Mouse (Mus musculus) gastrocnemius, postnatal 14 days (tissue): ENCODE measurements around the gene Ankrd36. TPM values are rescaled to one million over a fixed set of nuclear protein-coding genes. Genes with fewer than 3 reads are reported as not detected.
"Not testable (repeated sequence)": the region's sequence is repeated elsewhere in the genome, so short reads cannot be mapped to it uniquely, and the experiment has no call there.

Experiments used
- DNase-seq: peaks from one replicate; pipeline ENCODE4 v3.0.0; 2021; ENCODE audit warnings: mixed read lengths
- intact Hi-C: fragments of 180-260 bp; cut with DNase I; formaldehyde crosslinking; loops from one replicate; pipeline ENCODE4 v1.15.1; 2025; ENCODE audit warnings: low total_unique reads
- long read RNA-seq, 2 experiments: library from polyadenylated mRNA; stranded (forward); transcript quantifications; one replicate each; pipeline ENCODE4 v2.0.0; 2021
- total RNA-seq, 2 experiments: library from RNA; stranded (reverse); gene quantifications; 2 replicates each; pipeline ENCODE4 v1.2.3; 2021

The Ankrd36 gene
- total RNA-seq = not detected
- long read RNA-seq, experiment 1 = 0 reads
- long read RNA-seq, experiment 2 = 0 reads

GRCm38 (mm10) chr11:5569474-5569873 lies at the start of gene Ankrd36:
TSS of gene Ankrd36 (plus strand) at chr11:5569684.
- DNase-seq = no peak
- intact Hi-C loops = loop anchor here (10.0 kb wide), 1 partner anchor 55 kb away; no protein-coding TSS in a partner anchor

- peak; percentile 99 for DNase-seq
- intact Hi-C loops = loop anchor here (5.0 kb wide), 1 partner anchor 33 kb away; no protein-coding TSS in a partner anchor
Observed at GRCm38 (mm10) chr11:5520412-5521265, 48.8 kb upstream of the Ankrd36 start, which contains the start of gene Xbp1. TSS of gene Xbp1 (plus strand) at chr11:5520659.

GRCm38 (mm10) chr11:5521266-5521515 lies 48.3 kb upstream of the Ankrd36 start:
- intact Hi-C loops = loop anchor here (5.0 kb wide), 1 partner anchor 34 kb away; no protein-coding TSS in a partner anchor
- DNase-seq = no peak

- peak; percentile 76 for DNase-seq
- intact Hi-C loops = loop anchor here (5.0 kb wide), 1 partner anchor 34 kb away; no protein-coding TSS in a partner anchor
Observed at GRCm38 (mm10) chr11:5521516-5522291, 47.8 kb upstream of the Ankrd36 start.

- DNase-seq = no peak
Observed at GRCm38 (mm10) chr11:5522798-5523415, 46.6 kb upstream of the Ankrd36 start.

GRCm38 (mm10) chr11:5525418-5525817 lies 44.1 kb upstream of the Ankrd36 start:
- intact Hi-C loops = no loop called here
- DNase-seq = no peak

More at GRCm38 (mm10) chr11:5522798-5523415, 46.6 kb upstream of the Ankrd36 start:
- intact Hi-C loops = loop anchor here (5.0 kb wide), 1 partner anchor 36 kb away; no protein-coding TSS in a partner anchor

- intact Hi-C loops = no loop called here
- no peak for DNase-seq
Observed at GRCm38 (mm10) chr11:5526573-5527439, 42.7 kb upstream of the Ankrd36 start.

- intact Hi-C loops = no loop called here
- no peak for DNase-seq
Observed at GRCm38 (mm10) chr11:5527865-5528523, 41.5 kb upstream of the Ankrd36 start.

- intact Hi-C loops = no loop called here
- DNase-seq = no peak
Observed at GRCm38 (mm10) chr11:5528841-5529240, 40.6 kb upstream of the Ankrd36 start.

GRCm38 (mm10) chr11:5530172-5530571 lies 39.3 kb upstream of the Ankrd36 start:
- intact Hi-C loops = no loop called here
- no peak for DNase-seq

GRCm38 (mm10) chr11:5530717-5531116 lies 38.8 kb upstream of the Ankrd36 start:
- no peak for DNase-seq
- intact Hi-C loops = no loop called here

GRCm38 (mm10) chr11:5533108-5533507 lies 36.4 kb upstream of the Ankrd36 start:
- intact Hi-C loops = no loop called here
- DNase-seq = no peak

- intact Hi-C loops, DNase-seq: not testable (repeated sequence)
Observed at GRCm38 (mm10) chr11:5537454-5537853, 32.0 kb upstream of the Ankrd36 start.

- intact Hi-C loops = no loop called here
- DNase-seq = no peak
Observed at GRCm38 (mm10) chr11:5540331-5540730, 29.2 kb upstream of the Ankrd36 start.

- intact Hi-C loops = no loop called here
Observed at GRCm38 (mm10) chr11:5541230-5541798, 28.2 kb upstream of the Ankrd36 start.

GRCm38 (mm10) chr11:5541799-5542481 lies 27.5 kb upstream of the Ankrd36 start, which contains the start of gene Ccdc117:
TSS of gene Ccdc117 (minus strand) at chr11:5542187.
- intact Hi-C loops = no loop called here
- DNase-seq = peak; percentile 92

More at GRCm38 (mm10) chr11:5541230-5541798, 28.2 kb upstream of the Ankrd36 start:
- no peak for DNase-seq

- DNase-seq = no peak
- intact Hi-C loops = no loop called here
Observed at GRCm38 (mm10) chr11:5542482-5543185, 26.9 kb upstream of the Ankrd36 start.
